Mouse (Mus musculus) heart, embryonic 11.5 days (tissue): ENCODE results near the gene Xkr7. TPM values are rescaled to one million over a fixed set of nuclear protein-coding genes. Genes with fewer than 3 reads are reported as not detected.

ENCODE experiments used
- ATAC-seq: fragments of 200-750 bp; cut with Nextera tagmentation; replicated peaks from 2 replicates; pipeline ENCODE4 v1.8.0; 2017; ENCODE audit warnings: moderate library complexity; ENCODE audit not compliant: insufficient number of reproducible peaks, low FRiP score, low TSS enrichment
- H3K27ac ChIP-seq: fragments of 300-500 bp; sonication (generic); 2 replicates; pipeline ENCODE4 v1.5.1; 2014; ENCODE audit warnings: mild to moderate bottlenecking, low read depth, low read length
- H3K27me3 ChIP-seq: fragments of 300-500 bp; sonication (generic); 2 replicates; pipeline ENCODE4 v1.6.1; 2014; ENCODE audit warnings: mild to moderate bottlenecking, low read length, mixed read lengths; ENCODE audit not compliant: control insufficient read depth, insufficient read depth
- H3K36me3 ChIP-seq: fragments of 300-500 bp; sonication (generic); 2 replicates; pipeline ENCODE4 v1.6.1; 2014; ENCODE audit warnings: mild to moderate bottlenecking, low read length, moderate library complexity, mixed read lengths; ENCODE audit not compliant: control insufficient read depth, insufficient read depth
- H3K4me1 ChIP-seq: fragments of 300-500 bp; sonication (generic); 2 replicates; pipeline ENCODE4 v1.6.1; 2014; ENCODE audit warnings: low read length; ENCODE audit not compliant: control insufficient read depth, insufficient read depth
- H3K4me2 ChIP-seq: fragments of 300-500 bp; sonication (generic); 2 replicates; pipeline ENCODE4 v1.6.1; 2014; ENCODE audit warnings: mild to moderate bottlenecking, moderate library complexity
- H3K4me3 ChIP-seq: fragments of 300-500 bp; sonication (generic); 2 replicates; pipeline ENCODE4 v1.5.1; 2014; ENCODE audit warnings: low read depth, low read length
- H3K9ac ChIP-seq: fragments of 300-500 bp; sonication (generic); 2 replicates; pipeline ENCODE4 v1.6.1; 2014; ENCODE audit warnings: mild to moderate bottlenecking, low read depth, low read length, moderate library complexity
- H3K9me3 ChIP-seq: fragments of 300-500 bp; sonication (generic); replicated peaks from 2 replicates; pipeline ENCODE4 v1.6.1; 2016; ENCODE audit warnings: low read length; ENCODE audit not compliant: control insufficient read depth
- WGBS: fragments of 180-500 bp; shearing (Covaris S2); extraction: QIAGEN DNeasy Blood & Tissue Kit; methylation state at CpG from one replicate; pipeline ENCODE4 v1.1.7; 2014; ENCODE audit not compliant: insufficient replicate concordance; 5-methylcytosine and 5-hydroxymethylcytosine counted together
- polyA plus RNA-seq: library from polyadenylated mRNA; unstranded; fragments of >200 nt; fragmentation: Nextera tagmentation; extraction: Ambion mirVana; gene quantifications from 2 replicates; pipeline ENCODE4 v1.2.1, GENCODE M21; 2014

Xkr7 gene
- polyA plus RNA-seq, 1 experiment from 2014 or later = not detected

DNA sequence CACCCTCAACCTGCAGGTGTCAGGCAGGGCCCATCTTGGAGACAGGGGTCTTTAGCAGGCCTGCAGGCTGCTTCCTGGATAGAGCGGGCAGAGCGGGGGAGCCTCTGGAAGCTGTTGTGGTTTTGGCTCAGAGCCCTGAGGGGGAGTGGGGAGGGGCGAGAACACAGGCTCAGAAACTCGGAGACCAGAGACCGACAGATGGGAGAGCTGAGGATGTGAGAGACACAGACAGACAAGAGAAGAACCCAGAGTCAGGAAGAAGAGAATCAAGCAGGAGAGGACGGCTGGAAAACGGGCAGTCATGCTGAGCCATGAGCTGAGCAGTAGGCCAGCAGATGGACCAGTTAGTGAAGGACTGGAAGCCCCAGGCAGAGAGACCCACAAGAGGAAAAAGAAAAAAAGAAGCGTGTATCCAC is 14.2 kb downstream of the Xkr7 start:
- Histone ChIP-seq H3K4me2 (no peak overlapping the region), H3K4me1 (no peaks in the 10 kb centered on the region), H3K9me3 (no peaks in the 10 kb centered on the region), H3K4me3 (no peak overlapping the region), H3K27ac (no peak overlapping the region), H3K9ac (no peak overlapping the region), H3K27me3 (peaks cover 18% of the 10 kb centered on the region), H3K36me3 (no peaks in the 10 kb centered on the region)
- ATAC-seq = no peak
- WGBS = 30% methylated on average over 8 of the region's 8 CpGs

GRCm38 (mm10) chr2:153047828-153048465 is 16.3 kb downstream of the Xkr7 start:
- H3K4me1 ChIP-seq = no peaks in the 10 kb centered on the region
- no peak overlapping the region for H3K4me3 ChIP-seq
- H3K27ac ChIP-seq = no peak overlapping the region
- H3K9me3 ChIP-seq = no peaks in the 10 kb centered on the region
- no peaks in the 10 kb centered on the region for H3K36me3 ChIP-seq
- 34% methylated on average over 17 of the region's 17 CpGs for WGBS
- H3K9ac ChIP-seq = no peak overlapping the region
- peaks cover 38% of the 10 kb centered on the region for H3K27me3 ChIP-seq
- H3K4me2 ChIP-seq = no peak overlapping the region
- no peak; the same call in 1 of the 2 replicates for ATAC-seq

GRCm38 (mm10) chr2:153049288-153049996 is 17.8 kb downstream of the Xkr7 start:
- peaks cover 53% of the 10 kb centered on the region for H3K27me3 ChIP-seq
- H3K4me1 ChIP-seq = no peaks in the 10 kb centered on the region
- ATAC-seq = no peak
- H3K4me2 ChIP-seq = no peak overlapping the region
- H3K9ac ChIP-seq = no peak overlapping the region
- WGBS = 33% methylated on average over 9 of the region's 9 CpGs
- H3K9me3 ChIP-seq = no peaks in the 10 kb centered on the region
- H3K36me3 ChIP-seq = no peaks in the 10 kb centered on the region
- H3K4me3 ChIP-seq = no peak overlapping the region
- no peak overlapping the region for H3K27ac ChIP-seq

GRCm38 (mm10) chr2:153049997-153050358 is 18.3 kb downstream of the Xkr7 start:
- ATAC-seq = no peak
- H3K9ac ChIP-seq = no peak overlapping the region
- 70% methylated on average over 4 of the region's 4 CpGs for WGBS
- no peak overlapping the region for H3K27ac ChIP-seq
- H3K27me3 ChIP-seq = peaks cover 54% of the 10 kb centered on the region
- H3K4me2 ChIP-seq = no peak overlapping the region
- no peaks in the 10 kb centered on the region for H3K4me1 ChIP-seq
- H3K9me3 ChIP-seq = no peaks in the 10 kb centered on the region
- H3K36me3 ChIP-seq = no peaks in the 10 kb centered on the region
- H3K4me3 ChIP-seq = no peak overlapping the region

- H3K27me3 ChIP-seq = peaks cover 55% of the 10 kb centered on the region
- H3K9me3 ChIP-seq = no peaks in the 10 kb centered on the region
- H3K4me1 ChIP-seq = no peaks in the 10 kb centered on the region
- no peak overlapping the region for H3K4me3 ChIP-seq
- H3K9ac ChIP-seq = no peak overlapping the region
- no peak overlapping the region for H3K4me2 ChIP-seq
- no peak overlapping the region for H3K27ac ChIP-seq
- no peaks in the 10 kb centered on the region for H3K36me3 ChIP-seq
- ATAC-seq = no peak
- 67% methylated on average over 6 of the region's 6 CpGs for WGBS
These were observed 19.4 kb downstream of the Xkr7 start for GRCm38 (mm10) chr2:153051095-153051494.

- no peak overlapping the region for H3K4me3 ChIP-seq
- no peaks in the 10 kb centered on the region for H3K36me3 ChIP-seq
- no peaks in the 10 kb centered on the region for H3K4me1 ChIP-seq
- H3K4me2 ChIP-seq = no peak overlapping the region
- H3K9ac ChIP-seq = no peak overlapping the region
- 70% methylated on average over 9 of the region's 9 CpGs for WGBS
- peaks cover 55% of the 10 kb centered on the region for H3K27me3 ChIP-seq
- no peaks in the 10 kb centered on the region for H3K9me3 ChIP-seq
- no peak for ATAC-seq
- H3K27ac ChIP-seq = no peak overlapping the region
These were observed 19.9 kb downstream of the Xkr7 start for GRCm38 (mm10) chr2:153051537-153051936.

DNA sequence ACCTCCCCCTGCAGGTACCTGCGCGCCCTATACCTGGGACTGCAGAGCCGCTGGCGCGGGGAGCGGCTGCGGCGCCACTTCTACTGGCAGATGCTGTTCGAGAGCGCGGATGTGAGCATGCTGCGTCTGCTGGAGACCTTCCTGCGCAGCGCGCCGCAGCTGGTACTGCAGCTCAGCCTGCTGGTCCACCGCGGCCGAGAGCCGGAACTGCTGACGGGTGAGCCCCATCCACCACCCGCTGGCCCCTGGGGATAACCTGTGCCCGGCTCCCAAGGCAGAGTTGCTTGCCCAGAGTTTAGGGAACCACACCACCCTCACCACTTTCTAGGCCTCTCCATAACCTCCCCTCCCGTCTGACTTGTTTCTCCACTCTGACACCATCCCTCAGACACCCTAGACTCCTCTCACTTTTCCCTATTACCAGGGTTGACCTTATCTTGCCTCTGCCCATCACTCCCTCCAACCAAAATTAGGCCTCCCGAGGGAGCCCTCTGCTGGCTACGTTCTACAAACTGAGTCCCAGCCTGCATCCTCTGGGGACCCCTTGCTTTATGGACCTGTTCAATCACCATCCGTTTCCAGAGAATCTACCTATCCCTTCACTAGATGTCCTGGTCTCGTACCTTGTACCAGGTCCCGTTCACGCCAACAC is 21.2 kb downstream of the Xkr7 start:
- Histone ChIP-seq H3K9ac (no peak overlapping the region), H3K4me2 (no peak overlapping the region; the same call in 1 of the 2 replicates), H3K27ac (no peak overlapping the region), H3K4me1 (no peaks in the 10 kb centered on the region), H3K9me3 (no peaks in the 10 kb centered on the region), H3K27me3 (peaks cover 50% of the 10 kb centered on the region), H3K36me3 (no peaks in the 10 kb centered on the region), H3K4me3 (no peak overlapping the region)
- 6% methylated on average over 30 of the region's 30 CpGs for WGBS
- ATAC-seq = no peak

DNA sequence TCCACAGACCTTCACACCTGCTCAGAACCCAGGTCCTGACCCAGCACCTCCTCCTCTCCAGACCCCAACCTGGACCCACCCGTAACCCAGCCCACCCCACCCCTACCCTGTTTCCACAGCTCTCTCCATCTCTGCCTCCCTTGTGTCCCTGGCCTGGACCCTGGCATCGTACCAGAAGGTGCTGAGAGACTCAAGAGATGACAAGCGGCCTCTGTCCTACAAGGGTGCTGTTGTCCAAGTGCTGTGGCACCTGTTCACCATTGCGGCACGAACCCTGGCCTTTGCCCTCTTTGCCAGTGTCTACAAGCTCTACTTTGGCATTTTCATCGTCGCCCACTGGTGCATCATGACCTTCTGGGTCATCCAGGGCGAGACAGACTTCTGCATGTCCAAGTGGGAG is 22.2 kb downstream of the Xkr7 start:
- Histone ChIP-seq H3K4me1 (no peaks in the 10 kb centered on the region), H3K9ac (no peak overlapping the region), H3K36me3 (no peaks in the 10 kb centered on the region), H3K27ac (no peak overlapping the region), H3K4me3 (no peak overlapping the region), H3K27me3 (peaks cover 55% of the 10 kb centered on the region), H3K9me3 (no peaks in the 10 kb centered on the region), H3K4me2 (no peak overlapping the region)
- ATAC-seq = no peak
- 82% methylated on average over 8 of the region's 8 CpGs for whole genome bisulfite sequencing
